Mouse (Mus musculus) MN1 (cell line): Measurements from ENCODE around the gene Phf19.

Source experiments
- DNase-seq: peaks from one replicate; pipeline ENCODE4 v3.0.0-alpha.2; 2016; ENCODE audit warnings: low spot score

Phf19 gene

DNA sequence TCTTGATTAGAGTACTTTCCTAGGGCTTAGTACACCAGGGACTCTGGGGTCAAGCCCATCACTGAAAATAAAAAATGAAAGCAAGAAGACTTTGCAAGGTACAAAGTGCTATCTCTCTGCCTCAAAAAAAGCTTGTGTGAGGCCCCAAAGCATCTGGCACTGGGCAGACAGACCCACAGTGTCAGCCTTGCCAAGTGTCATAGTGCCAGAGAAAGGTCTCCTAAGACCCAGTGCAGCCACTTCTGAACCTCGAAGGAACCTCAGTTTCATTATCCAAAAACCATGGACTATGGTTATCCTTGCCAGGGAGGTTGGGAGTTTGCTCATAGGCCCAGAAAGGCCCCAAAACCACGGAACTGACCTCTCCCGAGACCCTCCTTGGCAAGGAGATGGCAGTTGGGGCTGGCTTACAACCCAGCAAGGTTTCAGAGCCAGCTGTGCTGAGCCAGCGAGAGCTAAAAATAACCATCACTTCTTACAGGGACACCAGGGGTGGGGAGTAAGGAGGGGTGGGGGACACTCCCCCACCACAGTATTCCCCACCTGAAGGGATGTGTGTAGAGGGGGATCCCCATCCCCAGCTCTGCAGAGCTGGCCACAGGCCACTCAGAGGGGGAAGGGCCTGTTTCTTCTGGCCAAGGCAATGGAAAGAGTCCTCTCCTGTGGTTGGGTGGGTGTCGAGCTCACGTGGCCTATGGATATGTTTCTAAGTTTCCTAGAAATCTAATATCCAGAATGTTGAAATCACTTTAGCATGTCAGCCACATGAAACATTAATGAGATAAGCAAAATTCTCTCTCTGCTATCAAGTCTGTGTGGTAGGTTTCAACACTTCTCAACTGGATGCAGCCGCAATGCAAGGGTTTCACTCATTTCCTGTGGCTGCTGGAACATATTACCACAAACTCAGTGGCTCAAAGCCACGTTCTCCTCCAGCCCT is 24.7 kb upstream of the Phf19 start:
- DNase-seq = no peak

DNA sequence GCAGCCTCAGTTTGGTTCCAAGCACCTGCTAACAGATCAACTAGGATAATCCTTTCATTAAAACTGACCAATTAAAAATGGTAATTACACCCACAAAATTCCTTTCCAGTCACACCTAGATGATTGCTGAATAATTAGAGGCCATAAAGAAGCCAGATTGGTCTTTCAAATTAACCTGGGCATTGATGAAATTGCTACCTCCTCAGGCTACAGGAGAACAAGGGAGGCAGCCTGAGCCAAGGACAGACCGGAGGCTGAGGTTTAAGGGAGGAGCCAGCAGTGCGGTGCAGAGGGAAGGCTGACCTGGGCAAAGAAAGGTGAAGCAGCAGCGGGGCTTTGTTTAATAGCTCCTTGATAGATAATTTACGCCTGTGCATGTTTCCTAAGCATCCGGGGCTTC is 23.6 kb upstream of the Phf19 start:
- no peak for DNase-seq

DNA sequence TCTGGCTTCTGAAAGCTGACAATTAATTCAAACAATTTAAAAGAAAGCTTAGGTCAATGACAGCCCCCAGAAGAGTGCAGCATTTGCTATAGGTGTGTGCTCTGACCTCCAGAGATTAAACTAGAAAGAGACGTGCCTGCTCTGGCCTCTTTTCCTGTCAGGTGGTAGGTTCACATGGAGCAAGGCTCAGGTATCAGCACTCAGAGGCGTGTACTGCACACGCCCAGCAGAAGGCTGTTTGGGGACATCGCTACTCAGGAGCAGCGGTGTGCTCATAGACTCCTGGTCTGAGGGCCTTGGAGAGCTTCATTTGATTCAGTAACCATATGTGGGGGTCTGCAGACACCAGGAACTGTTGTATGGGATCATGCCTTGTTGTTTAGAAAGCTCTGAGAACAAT is 13.5 kb upstream of the Phf19 start:
- DNase-seq = no peak

DNA sequence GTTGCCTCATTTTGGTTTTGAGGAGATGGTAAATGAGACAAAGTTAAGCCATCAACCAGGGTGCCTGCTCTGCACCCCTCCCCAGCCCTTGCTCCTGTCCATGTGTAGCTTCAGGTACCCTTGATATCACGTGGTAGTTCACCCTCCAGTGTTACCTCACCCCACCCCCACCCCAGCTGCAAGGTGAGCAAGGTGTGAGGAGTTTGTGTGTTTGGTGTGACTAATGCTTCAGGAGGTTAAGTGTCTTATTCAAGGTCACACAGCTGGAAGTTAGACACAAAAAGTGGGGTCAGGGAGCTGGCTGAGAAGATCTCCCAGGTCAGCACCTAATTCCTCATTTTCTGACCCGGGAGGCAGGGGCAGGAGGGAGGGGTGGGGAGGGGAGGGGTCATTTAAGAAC is 8.9 kb upstream of the Phf19 start:
- DNase-seq = no peak

DNA sequence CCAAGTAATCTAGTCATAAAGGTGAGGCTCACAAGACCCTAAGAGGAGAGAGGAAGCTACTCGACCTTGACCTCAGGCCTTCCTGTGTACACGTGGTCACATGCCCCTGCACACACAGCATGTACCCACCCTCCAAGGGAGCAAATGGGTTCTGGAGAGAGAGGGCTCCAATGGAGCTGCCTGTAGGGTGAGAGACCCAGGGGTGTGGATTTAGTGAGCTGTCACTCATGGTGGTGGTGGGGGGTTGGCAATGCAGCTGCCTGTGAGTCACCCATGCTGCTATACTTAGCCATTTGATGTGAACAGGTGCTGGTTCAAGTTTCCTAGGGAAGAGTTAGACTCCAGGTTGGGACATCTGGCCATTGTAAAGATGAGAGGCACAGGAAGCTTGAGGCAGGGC is 6.3 kb upstream of the Phf19 start:
- DNase-seq = no peak

DNA sequence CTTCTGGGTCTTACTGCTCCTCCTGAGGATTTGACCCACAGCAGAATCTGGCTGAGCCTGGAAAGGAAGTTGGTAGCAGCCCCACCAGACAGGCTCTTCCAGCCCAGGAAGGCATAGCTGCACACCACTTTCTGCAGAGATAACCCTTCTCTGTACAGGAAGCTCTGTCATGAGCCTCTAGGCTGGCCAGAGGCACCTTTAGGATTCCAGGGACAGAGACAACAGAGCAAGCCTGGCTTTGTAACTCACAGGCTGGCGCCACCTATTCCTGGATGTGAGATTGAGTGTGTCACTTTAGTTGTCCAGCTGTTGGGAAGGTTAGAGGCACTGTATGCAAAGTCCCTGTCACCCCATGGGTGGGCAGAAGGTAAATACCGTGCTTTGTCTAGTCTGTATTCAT is 1.3 kb upstream of the Phf19 start:
- peak; percentile 10 for DNase-seq

DNA sequence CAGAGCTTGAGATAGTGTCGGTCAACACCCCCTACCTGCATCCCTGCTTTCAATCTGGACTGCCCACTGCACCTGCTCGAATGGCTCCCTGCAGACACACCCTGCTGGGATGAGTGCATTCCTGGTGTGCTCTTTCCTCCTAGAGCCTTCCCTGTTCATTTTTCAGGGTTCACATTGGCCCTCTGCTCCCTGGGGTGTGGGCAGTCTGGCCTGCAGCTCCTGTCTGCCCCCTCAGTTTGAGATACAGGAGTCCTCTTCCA is 927 bp upstream of the Phf19 start:
- no peak for DNase-seq

DNA sequence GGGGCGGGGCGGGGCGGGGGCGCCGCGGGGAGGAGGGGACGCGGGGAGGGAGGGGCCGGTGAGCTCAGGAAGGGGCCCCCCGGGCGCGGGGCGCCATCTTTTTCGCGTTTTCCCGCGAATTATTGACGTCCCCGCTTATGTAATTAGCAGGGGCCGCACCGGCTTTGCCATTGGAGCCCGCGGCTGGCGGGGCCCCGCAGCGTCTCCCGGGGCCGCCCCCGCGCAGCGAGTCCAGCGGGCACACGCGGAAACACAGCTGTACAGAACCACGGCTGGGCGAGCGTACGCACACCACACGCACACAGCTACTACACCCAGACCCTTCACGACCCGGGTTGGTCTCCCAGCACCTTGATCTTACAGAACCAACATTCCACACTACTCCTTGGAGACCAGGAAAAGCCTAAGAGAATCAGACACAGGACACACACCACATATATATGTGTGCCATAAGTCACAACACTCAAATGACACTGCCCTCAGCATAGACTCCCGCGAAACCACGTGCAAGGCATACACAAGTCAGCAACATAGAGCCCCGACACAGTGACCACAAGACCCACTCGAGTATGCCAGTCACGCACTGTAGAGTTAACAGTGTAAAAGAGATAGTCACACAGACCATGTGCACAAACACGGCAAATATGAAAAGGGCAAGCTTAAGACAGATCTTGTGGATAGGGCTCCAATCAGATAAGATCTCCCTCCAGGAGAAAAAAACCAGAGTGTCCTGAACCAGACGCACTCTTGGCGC is 420 bp upstream of the Phf19 start:
- peak; percentile 19 for DNase-seq

DNA sequence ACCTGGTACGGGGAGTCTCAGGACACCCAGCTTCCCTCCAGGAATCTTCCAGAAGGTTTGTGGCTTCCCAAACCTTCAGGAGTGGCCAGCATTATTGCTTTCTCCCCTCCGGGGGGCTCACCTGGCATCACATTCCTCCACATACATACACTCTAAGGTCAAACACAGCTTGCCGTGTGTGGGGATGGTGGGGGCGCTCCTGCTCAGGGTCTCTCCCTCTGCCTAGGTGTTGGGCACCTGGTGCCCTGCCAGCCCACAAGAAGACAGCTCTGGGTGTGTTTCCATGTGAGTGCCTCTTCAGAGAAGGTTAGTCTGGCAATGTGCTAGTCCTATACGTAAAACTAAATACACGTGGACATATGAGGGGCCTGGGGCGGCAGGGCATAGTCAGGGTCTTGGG is 1.2 kb downstream of the Phf19 start:
- DNase-seq = no peak

DNA sequence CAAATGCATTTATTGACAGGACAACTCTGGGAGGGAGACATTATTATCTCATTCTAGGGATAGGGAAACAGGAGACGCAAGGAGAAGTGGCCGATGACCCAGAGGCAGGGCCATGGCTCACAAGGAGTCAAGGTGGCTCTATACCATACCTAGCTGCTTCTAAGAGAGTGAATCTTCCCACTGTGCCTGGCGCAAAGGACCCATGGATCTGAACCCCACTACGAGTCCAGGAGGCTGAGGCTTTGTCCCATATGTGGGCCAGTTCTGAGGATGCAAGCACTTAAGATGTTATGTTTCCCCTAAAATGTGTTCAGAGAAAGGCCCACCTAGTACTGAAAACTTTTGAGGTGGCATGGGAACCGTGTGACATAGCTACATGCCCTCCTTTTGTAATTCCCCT is 2.0 kb downstream of the Phf19 start:
- DNase-seq = no peak

DNA sequence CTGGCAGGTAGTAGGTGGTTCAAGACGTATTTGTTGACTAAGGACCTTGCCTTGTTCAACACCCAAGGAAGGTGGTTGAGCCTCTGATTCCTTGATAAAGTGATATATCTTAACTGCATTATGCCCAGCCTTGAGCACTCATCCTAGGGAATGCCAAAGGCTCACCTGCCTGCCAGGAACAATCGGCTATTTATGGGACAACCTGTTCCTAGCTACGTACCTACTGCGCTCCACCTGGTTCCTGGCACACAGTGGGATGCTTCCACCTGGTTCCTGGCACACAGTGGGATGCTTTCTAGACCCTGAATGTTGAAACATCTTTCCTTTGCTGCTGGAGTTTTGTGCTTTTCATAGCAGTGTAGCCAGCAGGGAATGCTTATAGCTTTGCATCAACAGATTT is 4.1 kb downstream of the Phf19 start:
- DNase-seq = no peak

DNA sequence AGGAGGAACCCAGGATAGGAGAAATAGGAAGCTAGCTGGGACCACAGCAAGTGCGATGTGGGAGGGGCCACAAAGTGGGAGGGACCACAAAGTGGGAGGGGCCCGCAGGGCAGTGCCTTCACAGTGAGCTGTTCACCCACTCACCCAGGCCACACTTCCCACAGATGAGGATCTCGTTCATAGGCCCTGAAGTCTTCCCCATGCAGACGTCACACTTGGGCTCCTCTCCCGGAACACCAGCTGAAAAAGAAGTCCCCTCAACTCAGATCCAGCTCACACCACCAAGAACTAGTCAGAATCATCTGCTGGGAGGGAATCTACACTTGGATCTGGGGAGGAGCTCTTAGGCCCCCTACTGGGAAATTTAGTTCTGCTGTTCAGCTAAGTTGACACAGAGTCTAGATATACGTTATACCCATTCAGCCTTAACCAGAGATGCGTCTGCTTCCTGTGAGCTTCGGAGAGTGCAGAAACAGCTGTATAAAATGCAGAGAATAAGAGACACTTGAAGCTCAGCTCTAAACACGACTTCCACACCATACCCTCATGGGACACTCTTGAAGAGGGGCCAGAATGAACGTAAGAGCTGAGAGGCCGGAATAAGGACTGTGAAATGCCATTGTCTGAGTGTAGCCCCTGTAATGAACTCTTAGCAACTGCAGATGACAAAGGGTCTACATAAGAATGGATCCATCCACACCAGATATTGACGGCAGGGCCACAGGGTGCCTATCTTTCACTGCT is 6.8 kb downstream of the Phf19 start:
- peak; percentile 20 for DNase-seq

DNA sequence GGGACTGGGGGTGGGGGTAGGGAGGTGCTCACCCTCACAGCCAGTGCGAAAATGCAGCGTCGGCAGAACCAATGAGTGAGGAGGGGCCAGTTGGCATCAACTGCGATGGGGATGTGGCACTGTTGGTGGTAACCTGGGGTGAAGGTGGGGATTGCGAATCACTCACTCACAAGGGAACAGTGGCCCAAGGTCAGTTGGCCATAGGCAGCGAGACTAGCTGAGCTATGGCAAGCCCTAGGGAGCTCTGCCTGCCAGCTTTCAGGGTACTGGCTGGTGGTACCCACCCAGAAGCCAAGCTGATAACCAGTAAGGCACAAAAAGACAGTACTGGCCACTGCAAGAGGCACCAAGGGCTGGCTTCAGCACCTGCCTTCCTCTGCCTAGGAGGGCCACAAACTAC is 7.4 kb downstream of the Phf19 start:
- no peak for DNase-seq

DNA sequence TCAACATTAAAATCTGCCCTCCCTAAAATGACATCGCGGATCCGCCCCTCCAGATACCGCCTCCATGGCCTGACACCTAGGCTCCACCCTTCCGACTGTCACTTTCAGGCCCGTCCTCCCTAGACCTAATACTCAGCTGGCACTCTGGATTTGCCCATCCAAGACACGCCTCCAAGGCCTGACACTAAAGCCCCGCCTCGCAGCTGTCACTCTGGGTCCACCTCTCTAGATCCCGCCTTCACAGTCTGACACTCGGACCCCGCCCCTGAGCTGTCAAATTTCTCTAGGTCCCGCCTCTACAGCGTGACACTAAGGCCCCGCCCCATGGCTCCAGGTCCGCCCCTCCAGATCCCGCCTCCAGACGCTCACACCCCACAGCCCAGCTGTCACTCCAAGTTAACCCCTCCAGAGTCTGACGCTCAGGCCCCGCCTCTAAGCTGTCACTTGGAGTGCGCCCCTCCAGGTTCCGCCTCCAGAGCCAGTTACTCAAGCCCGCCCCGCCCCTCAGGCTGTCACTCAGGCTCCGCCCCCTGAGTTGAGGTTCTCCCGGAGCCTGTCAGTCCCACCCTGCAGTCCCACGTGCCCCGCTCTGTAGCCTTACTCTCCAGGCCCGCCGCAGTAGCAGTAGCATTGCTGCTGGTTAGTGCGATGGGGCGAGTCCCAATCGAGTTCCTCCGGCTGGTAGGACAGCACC is 8.8 kb downstream of the Phf19 start:
- DNase-seq = peak; percentile 99

DNA sequence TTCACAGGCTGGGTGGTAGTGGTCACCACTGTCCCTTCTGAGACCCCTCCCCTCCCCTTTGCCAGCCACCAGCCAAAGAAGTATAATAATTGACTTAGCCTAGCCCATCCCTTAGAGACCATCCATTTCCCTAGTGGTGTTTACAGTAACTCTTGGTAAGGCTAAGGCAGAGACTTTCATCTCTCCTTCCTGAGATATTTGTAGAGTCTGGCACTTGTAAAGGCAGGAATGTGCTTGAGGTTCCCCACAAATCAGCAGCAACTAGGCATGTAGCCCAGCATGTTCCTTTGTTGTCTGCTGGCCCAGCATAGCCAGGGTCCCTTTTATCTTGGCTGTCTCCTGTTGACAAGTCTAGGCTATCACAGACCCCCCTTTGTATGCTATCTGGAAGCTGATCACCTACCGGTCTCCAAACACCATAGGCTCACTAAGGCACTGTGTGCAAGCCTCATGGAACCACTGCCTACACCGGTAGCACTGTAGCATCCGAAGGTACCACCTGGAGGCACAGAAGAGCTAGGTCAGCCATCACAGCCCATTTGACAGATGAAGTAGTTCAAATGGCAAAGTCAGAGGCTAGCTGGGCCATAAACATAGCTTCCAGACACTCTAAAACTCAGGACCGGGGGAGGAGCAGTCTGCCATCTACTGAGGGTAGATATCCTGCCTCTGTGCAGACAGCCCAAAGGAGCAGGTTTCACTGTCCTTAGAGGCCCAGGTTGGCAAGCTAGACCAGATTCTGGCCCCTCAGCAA is 10.0 kb downstream of the Phf19 start:
- DNase-seq = peak; percentile 25

DNA sequence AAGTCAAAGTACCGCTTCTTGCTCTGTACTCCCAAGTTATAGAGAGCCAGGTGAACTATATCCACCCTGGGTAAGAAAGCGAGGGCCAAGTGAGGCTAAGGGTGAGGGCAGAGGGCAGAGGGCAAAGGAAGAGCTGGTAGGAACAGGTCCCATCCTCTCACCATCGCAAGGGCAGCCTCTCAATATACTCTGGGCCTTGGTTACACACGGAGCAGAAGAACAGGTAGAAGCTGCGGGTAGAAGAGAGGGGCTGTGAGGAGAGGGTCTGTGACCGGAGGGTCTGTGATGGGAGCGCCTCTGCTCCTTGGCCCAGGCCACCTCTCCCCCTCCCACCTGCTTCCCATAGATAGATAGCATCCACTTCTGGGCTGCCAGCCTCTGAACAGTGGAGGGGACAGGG is 10.6 kb downstream of the Phf19 start:
- DNase-seq = no peak

DNA sequence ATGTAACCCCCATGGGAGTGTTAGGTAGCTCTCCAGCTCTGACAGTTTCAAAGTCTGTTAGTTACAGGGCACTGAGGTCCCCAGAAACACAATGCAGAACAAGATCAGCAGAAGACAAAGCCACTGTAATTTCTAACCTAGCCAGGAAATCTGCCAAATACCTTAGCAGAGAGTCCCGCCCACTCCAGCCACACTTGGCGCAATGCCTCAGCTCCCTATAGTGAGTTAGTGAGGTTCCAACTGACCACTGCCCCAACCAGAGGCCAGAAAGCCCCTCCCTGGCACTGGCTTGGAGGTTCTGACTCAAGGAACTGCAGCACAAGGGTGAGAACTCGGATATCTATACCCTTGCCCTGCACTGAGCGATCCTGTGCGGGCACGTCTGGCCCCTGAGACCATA is 11.1 kb downstream of the Phf19 start:
- DNase-seq = peak; percentile 17

DNA sequence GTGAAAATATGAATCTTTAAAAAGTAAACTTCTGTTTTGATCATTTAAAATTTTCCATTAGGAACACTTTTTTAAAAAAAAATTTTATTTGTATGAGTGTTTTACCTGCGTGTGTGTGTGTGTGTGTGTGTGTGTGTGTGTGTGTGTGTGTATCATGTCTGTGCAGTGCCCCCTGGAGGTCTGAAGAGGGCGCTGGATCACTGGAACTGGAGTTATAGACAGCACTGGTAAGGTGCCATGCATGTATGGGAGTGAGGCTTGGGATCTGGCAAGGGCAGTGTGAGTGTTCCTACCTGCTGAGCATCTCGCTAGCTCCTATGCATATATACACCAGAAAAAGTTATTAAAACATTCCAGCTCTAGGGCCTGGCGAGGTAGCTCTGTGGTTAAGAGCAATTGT is 12.1 kb downstream of the Phf19 start:
- no peak for DNase-seq

DNA sequence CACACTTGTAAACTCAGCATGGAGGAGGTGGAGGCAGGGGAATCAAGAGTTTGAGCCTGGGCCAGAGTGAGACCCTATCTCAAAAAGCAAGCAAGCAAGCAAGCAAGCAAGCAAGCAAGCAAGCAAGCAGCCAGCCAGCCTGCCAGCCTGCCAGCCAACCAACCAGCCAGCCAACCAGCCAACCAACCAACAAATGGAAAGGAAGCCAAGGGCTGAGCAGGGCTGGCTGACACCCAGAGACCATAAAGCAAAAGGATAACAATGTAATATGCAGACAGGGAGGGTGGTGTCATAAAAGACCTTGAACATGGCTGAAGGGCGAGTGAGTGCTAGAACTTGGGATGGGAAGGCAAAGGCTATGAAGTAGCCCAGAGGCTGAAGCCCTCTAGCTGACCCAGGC is 13.4 kb downstream of the Phf19 start:
- DNase-seq = no peak

DNA sequence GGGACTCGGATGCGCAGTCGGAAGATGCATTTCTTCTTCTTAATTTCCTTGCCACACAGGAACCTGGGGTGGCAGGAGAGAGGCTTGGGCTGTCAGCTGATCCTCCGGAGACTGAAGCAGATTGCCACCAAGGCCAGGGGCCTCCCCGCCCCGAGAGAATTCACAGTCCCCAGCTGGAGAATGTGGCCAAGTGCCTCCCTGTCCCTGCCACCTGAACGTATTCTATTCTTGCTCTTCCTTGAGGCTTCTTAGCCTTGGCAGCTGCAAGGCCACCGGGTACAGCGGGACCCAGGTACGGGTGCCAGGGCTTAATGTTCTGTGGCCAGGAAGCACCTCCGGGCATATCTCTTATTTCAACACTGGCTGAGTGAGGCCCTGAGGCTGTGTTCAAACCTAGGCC is 14.1 kb downstream of the Phf19 start:
- DNase-seq = no peak

DNA sequence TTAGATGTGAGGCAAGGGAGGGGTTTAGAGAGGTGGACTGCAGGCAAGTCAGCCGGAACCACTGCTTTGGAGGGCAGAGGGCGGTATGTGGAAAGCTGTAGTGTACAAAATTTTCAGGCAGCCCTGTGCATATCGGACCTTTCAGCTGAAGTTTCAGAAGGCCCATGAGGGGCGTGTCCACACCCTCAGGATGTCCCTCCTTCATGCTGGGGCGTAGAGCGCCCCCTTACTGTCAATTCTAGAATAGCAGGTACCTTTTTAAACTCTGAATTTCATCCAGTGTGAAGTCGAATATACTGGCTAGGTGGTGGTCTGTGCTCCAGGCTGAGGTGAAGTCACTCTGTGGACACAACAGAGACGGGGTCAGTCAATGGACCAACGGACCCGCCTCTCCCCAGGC is 16.0 kb downstream of the Phf19 start:
- DNase-seq = peak; percentile 33
